1 mouse cellular context compared by ENCODE assay signal in the genomic region with DNA sequence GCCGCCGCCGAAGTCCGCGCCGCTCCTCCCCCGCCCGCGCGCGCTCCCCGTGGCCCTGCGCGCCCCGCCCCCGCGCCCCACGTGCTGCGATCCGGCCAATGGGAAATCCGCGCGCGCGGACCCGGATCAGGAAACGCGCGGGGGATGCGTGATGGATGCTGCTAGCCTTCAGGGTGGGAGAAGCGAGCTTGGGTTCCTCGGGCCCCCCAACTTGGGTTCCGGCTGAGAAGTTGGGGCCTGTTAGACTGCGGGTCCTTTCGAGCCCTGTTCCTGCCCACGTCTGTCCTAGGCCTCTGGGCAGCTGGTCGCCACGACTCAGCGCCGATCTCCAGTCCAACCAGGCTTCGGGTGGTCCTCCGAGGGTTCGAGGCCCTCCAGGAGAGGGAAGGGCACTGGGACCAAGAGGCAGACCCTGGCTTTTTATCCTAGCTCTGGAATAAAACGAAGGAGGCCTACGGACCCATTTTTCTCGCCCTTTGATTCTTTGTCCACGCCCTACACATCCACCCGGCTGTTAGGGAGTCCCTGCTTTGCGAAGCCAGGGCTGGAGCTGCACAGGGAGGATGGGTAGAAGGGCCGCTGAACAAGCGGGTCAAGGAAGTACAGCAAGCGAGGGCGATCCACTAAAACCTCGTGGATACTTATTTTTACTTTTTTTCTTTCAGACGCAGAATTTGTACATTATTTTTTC.
A peak's percentile ranks its signal among the peaks of the same experiment; 100 is the strongest.
TF ChIP-seq lines count a peak whose summit lies in the region.

No protein-coding gene starts in this region.

TF ChIP-seq in myocyte, 11 proteins besides CTCF, POLR2A, EP300 and RAD21:
- TF ChIP-seq MYOG (IDR thresholded peaks at IDR 0.05; ENCODE audit: control insufficient read depth in 1 of 3, insufficient read depth in 1 of 3, insufficient read length in 2 of 3, low read depth in 2 of 3): no peak
- TF ChIP-seq SRF (IDR thresholded peaks at IDR 0.05; ENCODE audit: control insufficient read depth, insufficient read length, low read depth): no peak
- TF ChIP-seq MAX (IDR thresholded peaks at IDR 0.05; ENCODE audit: low read depth): no peak
- peak; percentile 93 for TF ChIP-seq USF1 (IDR thresholded peaks at IDR 0.05; ENCODE audit: low read depth)
- TF ChIP-seq TCF12 (IDR thresholded peaks at IDR 0.05; ENCODE audit: insufficient read depth, poor library complexity, severe bottlenecking): no peak
- no peak for TF ChIP-seq CEBPB (IDR thresholded peaks at IDR 0.05; ENCODE audit: insufficient read depth, poor library complexity, severe bottlenecking)
- peak; percentile 57 for TF ChIP-seq POLR2AphosphoS2 (IDR thresholded peaks at IDR 0.05; ENCODE audit: insufficient read length, low read depth)
- TF ChIP-seq REST (IDR thresholded peaks at IDR 0.05; ENCODE audit: insufficient read depth, insufficient read length): no peak
- TF ChIP-seq E2F4 (IDR thresholded peaks at IDR 0.05; ENCODE audit: insufficient read depth): peak; percentile 59
- no peak for TF ChIP-seq MYOD1 (IDR thresholded peaks at IDR 0.05; ENCODE audit: control insufficient read depth in 1 of 3, insufficient read length in 2 of 3, low read depth in 2 of 3)
- TF ChIP-seq TCF3 (IDR thresholded peaks at IDR 0.05; ENCODE audit: insufficient read length, low read depth): no peak
